Mouse (Mus musculus) ES-Bruce4 (cell line): ENCODE data around the gene Zfp800.

Experiments
- CTCF ChIP-seq: IDR thresholded peaks from one replicate; pipeline ENCODE4 v1.8.1; 2011; ENCODE audit warnings: low read depth, low read length
- EP300 ChIP-seq: IDR thresholded peaks from 2 replicates; pipeline ENCODE4 v1.6.1; 2011; ENCODE audit warnings: low read depth, low read length; ENCODE audit not compliant: insufficient read depth
- POLR2A ChIP-seq: IDR thresholded peaks from one replicate; pipeline ENCODE4 v1.8.1; 2011; ENCODE audit warnings: low read length; ENCODE audit not compliant: insufficient read depth

DNA sequence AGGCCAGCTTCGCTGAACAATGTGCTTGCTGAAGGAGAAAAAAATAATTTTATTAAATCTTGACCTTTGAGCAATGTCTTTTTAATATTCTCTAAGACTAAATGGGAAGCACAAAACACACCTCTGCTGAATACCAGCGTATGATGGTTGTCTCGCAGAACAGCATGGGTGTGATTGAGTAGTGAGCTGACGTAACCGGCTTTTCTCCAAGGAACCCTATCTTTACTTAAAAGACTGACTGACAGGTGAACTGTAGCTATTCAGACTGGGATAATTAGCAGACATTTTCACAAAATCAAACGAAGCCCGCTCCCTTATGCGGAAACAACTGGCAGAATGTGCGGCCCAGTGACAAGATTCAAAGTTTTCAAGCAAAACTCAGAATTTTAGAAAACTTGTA is 30.2 kb downstream of the Zfp800 start:
- TF ChIP-seq POLR2A, result no peak
- no peak for TF ChIP-seq CTCF
- TF ChIP-seq EP300, result no peak
